Mouse (Mus musculus) thymus, adult 2 months (tissue): ENCODE measurements around the gene Zfp618.

ENCODE experiments used
- CTCF ChIP-seq: fragments of 200-500 bp; IDR thresholded peaks from 2 replicates; pipeline ENCODE4 v1.5.1; 2012; ENCODE audit warnings: mild to moderate bottlenecking, control low read depth, low read length, moderate library complexity, borderline replicate concordance; ENCODE audit not compliant: control insufficient read depth, poor library complexity, insufficient read depth; ENCODE audit errors: extremely low read depth
- POLR2A ChIP-seq: fragments of 200-500 bp; IDR thresholded peaks from 2 replicates; pipeline ENCODE4 v1.6.1; 2012; ENCODE audit warnings: mild to moderate bottlenecking, low read length, control low read depth, moderate library complexity; ENCODE audit not compliant: control insufficient read depth, poor library complexity, insufficient read depth; ENCODE audit errors: extremely low read depth

- TF ChIP-seq CTCF (no peak), POLR2A (no peak)
These were observed 72.2 kb downstream of the Zfp618 start for GRCm38 (mm10) chr4:63037555-63037954.
